Mouse (Mus musculus): ENCODE data around the gene Ggcx. TPM values are rescaled to one million over a fixed set of nuclear protein-coding genes. Genes with fewer than 3 reads are reported as not detected.
"Not testable (repeated sequence)": the region's sequence is repeated elsewhere in the genome, so short reads cannot be mapped to it uniquely, and the experiment has no call there.

Gene Ggcx
- polyA plus RNA-seq, 1 experiment from 2014 or later = 22.1 TPM

GRCm38 (mm10) chr6:72456567-72456966 is 42.5 kb downstream of the Ggcx start:
- ATAC-seq (ENCODE audit: low read depth) = no peak
- H3K27ac ChIP-seq (replicated peaks) = no peak overlapping the region
- H3K27me3 ChIP-seq = no peaks in the 10 kb centered on the region
- no peak overlapping the region for H3K4me3 ChIP-seq
- H3K9me3 ChIP-seq = no peaks in the 10 kb centered on the region
- peaks cover 11% of the 10 kb centered on the region for H3K4me1 ChIP-seq (replicated peaks)
- H3K9ac ChIP-seq = no peak overlapping the region
- 83% methylated on average over 4 of the region's 4 CpGs for WGBS
- H3K4me2 ChIP-seq = no peak overlapping the region
- no peaks in the 10 kb centered on the region for H3K36me3 ChIP-seq

GRCm38 (mm10) chr6:72458418-72458817 is 44.3 kb downstream of the Ggcx start:
- no peak overlapping the region for H3K4me2 ChIP-seq
- 85% methylated on average over 7 of the region's 7 CpGs for WGBS
- H3K9ac ChIP-seq = no peak overlapping the region
- ATAC-seq (ENCODE audit: low read depth) = no peak
- H3K27ac ChIP-seq (replicated peaks) = no peak overlapping the region
- H3K4me3 ChIP-seq = no peak overlapping the region
- no peaks in the 10 kb centered on the region for H3K36me3 ChIP-seq
- H3K4me1 ChIP-seq (replicated peaks) = peaks cover 11% of the 10 kb centered on the region
- H3K27me3 ChIP-seq = no peaks in the 10 kb centered on the region
- no peaks in the 10 kb centered on the region for H3K9me3 ChIP-seq

- peaks cover 11% of the 10 kb centered on the region for H3K4me1 ChIP-seq (replicated peaks)
- H3K9ac ChIP-seq = no peak overlapping the region
- no peak overlapping the region for H3K4me3 ChIP-seq
- H3K9me3 ChIP-seq = no peaks in the 10 kb centered on the region
- H3K27ac ChIP-seq (replicated peaks) = no peak overlapping the region
- no peaks in the 10 kb centered on the region for H3K36me3 ChIP-seq
- H3K27me3 ChIP-seq = no peaks in the 10 kb centered on the region
- no peak for ATAC-seq (ENCODE audit: low read depth)
- 68% methylated on average over 5 of the region's 5 CpGs for WGBS
- H3K4me2 ChIP-seq = no peak overlapping the region
Observed at GRCm38 (mm10) chr6:72458921-72459320, 44.8 kb downstream of the Ggcx start.

GRCm38 (mm10) chr6:72460036-72460801 is 46.1 kb downstream of the Ggcx start:
- H3K4me3 ChIP-seq = no peak overlapping the region
- H3K36me3 ChIP-seq = no peaks in the 10 kb centered on the region
- H3K9me3 ChIP-seq = no peaks in the 10 kb centered on the region
- no peak for ATAC-seq (ENCODE audit: low read depth)
- 0 out of 2 replicates have a peak, but pooled peaks cover under 1% of the 10 kb centered on the region for H3K4me1 ChIP-seq (replicated peaks)
- H3K27ac ChIP-seq (replicated peaks) = no peak overlapping the region
- H3K4me2 ChIP-seq = no peak overlapping the region
- H3K9ac ChIP-seq = no peak overlapping the region
- WGBS = 69% methylated on average over 9 of the region's 9 CpGs
- H3K27me3 ChIP-seq = no peaks in the 10 kb centered on the region

- H3K4me1 ChIP-seq (replicated peaks); H3K4me2 ChIP-seq; ATAC-seq (ENCODE audit: low read depth); H3K27ac ChIP-seq (replicated peaks); H3K4me3 ChIP-seq; H3K9me3 ChIP-seq; H3K9ac ChIP-seq; H3K36me3 ChIP-seq; H3K27me3 ChIP-seq: not testable (repeated sequence)
- 81% methylated on average over 5 of the region's 5 CpGs for WGBS
Observed at GRCm38 (mm10) chr6:72462550-72463257, 48.6 kb downstream of the Ggcx start.

GRCm38 (mm10) chr6:72465361-72466157 is 51.5 kb downstream of the Ggcx start:
- Histone ChIP-seq H3K27me3 (no peaks in the 10 kb centered on the region), H3K4me1 (replicated peaks) (0 out of 2 replicates have a peak, but pooled peaks cover 6% of the 10 kb centered on the region), H3K36me3 (no peaks in the 10 kb centered on the region), H3K4me2 (no peak overlapping the region), H3K4me3 (no peak overlapping the region), H3K27ac (replicated peaks) (no peak overlapping the region), H3K9me3 (no peaks in the 10 kb centered on the region), H3K9ac (no peak overlapping the region)
- no peak for ATAC-seq (ENCODE audit: low read depth)
- WGBS = 40% methylated on average over 8 of the region's 8 CpGs

GRCm38 (mm10) chr6:72466171-72466570 is 52.1 kb downstream of the Ggcx start:
- peak; percentile 47; the same call in 1 of the 2 replicates for ATAC-seq (ENCODE audit: low read depth)
- Histone ChIP-seq H3K4me3 (no peak overlapping the region), H3K4me2 (no peak overlapping the region)

GRCm38 (mm10) chr6:72473264-72474041 is 59.3 kb downstream of the Ggcx start:
- H3K27ac ChIP-seq (replicated peaks) = 0 out of 2 replicates have a peak overlapping the region, but pooled peaks have one; percentile 1
- no peaks in the 10 kb centered on the region for H3K27me3 ChIP-seq
- no peaks in the 10 kb centered on the region for H3K36me3 ChIP-seq
- H3K4me3 ChIP-seq = no peak overlapping the region
- ATAC-seq (ENCODE audit: low read depth) = peak; percentile 32; the same call in 1 of the 2 replicates
- no peak overlapping the region for H3K4me2 ChIP-seq
- 62% methylated on average over 14 of the region's 14 CpGs for WGBS
- H3K9me3 ChIP-seq = no peaks in the 10 kb centered on the region
- no peaks in the 10 kb centered on the region for H3K4me1 ChIP-seq (replicated peaks)
- H3K9ac ChIP-seq = no peak overlapping the region

More at GRCm38 (mm10) chr6:72466171-72466570, 52.1 kb downstream of the Ggcx start:
- no peak overlapping the region for H3K9ac ChIP-seq
- H3K9me3 ChIP-seq = no peaks in the 10 kb centered on the region
- no peaks in the 10 kb centered on the region for H3K27me3 ChIP-seq
- 49% methylated on average over 4 of the region's 4 CpGs for WGBS
- H3K27ac ChIP-seq (replicated peaks) = no peak overlapping the region
- no peaks in the 10 kb centered on the region for H3K36me3 ChIP-seq
- 0 out of 2 replicates have a peak, but pooled peaks cover 6% of the 10 kb centered on the region for H3K4me1 ChIP-seq (replicated peaks)

- no peak for ATAC-seq (ENCODE audit: low read depth)
- WGBS = 84% methylated on average over 4 of the region's 4 CpGs
- no peak overlapping the region for H3K27ac ChIP-seq (replicated peaks)
- H3K4me2 ChIP-seq = no peak overlapping the region
- H3K9ac ChIP-seq = no peak overlapping the region
- H3K27me3 ChIP-seq = no peaks in the 10 kb centered on the region
- no peaks in the 10 kb centered on the region for H3K9me3 ChIP-seq
- H3K36me3 ChIP-seq = no peaks in the 10 kb centered on the region
- H3K4me3 ChIP-seq = no peak overlapping the region
- no peaks in the 10 kb centered on the region for H3K4me1 ChIP-seq (replicated peaks)
Observed at GRCm38 (mm10) chr6:72475221-72475985, 61.3 kb downstream of the Ggcx start.

- H3K4me2 ChIP-seq = no peak overlapping the region
- no peak overlapping the region for H3K9ac ChIP-seq
- 91% methylated on average over 5 of the region's 5 CpGs for WGBS
- H3K4me3 ChIP-seq = no peak overlapping the region
- no peaks in the 10 kb centered on the region for H3K36me3 ChIP-seq
- H3K27me3 ChIP-seq = no peaks in the 10 kb centered on the region
- H3K9me3 ChIP-seq = no peaks in the 10 kb centered on the region
- no peak for ATAC-seq (ENCODE audit: low read depth)
- H3K27ac ChIP-seq (replicated peaks) = no peak overlapping the region
- H3K4me1 ChIP-seq (replicated peaks) = no peaks in the 10 kb centered on the region
Observed at GRCm38 (mm10) chr6:72476836-72477235, 62.7 kb downstream of the Ggcx start.

GRCm38 (mm10) chr6:72477621-72478020 is 63.5 kb downstream of the Ggcx start:
- WGBS = 90% methylated on average over 3 of the region's 3 CpGs

More at GRCm38 (mm10) chr6:72477621-72478020, 63.5 kb downstream of the Ggcx start:
- Histone ChIP-seq H3K4me2 (no peak overlapping the region), H3K4me3 (no peak overlapping the region), H3K9ac (no peak overlapping the region), H3K27ac (replicated peaks) (no peak overlapping the region), H3K27me3 (no peaks in the 10 kb centered on the region), H3K9me3 (no peaks in the 10 kb centered on the region), H3K4me1 (replicated peaks) (no peaks in the 10 kb centered on the region), H3K36me3 (no peaks in the 10 kb centered on the region)
- no peak for ATAC-seq (ENCODE audit: low read depth)
